Mouse (Mus musculus) liver, postnatal 0 days (tissue): ENCODE results near the gene B4galt3. TPM values are rescaled to one million over a fixed set of nuclear protein-coding genes. Genes with fewer than 3 reads are reported as not detected.

Experiments used
- ATAC-seq: fragments of 200-750 bp; cut with Nextera tagmentation; 2 replicates; pipeline ENCODE4 v1.8.0; 2017; ENCODE audit warnings: mild to moderate bottlenecking, moderate library complexity
- DNase-seq: peaks from one replicate; pipeline ENCODE4 v3.0.0-alpha.2; 2016
- H3K27ac ChIP-seq: fragments of 300-500 bp; sonication (generic); 2 replicates; pipeline ENCODE4 v1.5.1; 2014; ENCODE audit warnings: antibody characterized with exemption, moderate library complexity, mild to moderate bottlenecking, low read depth
- H3K27me3 ChIP-seq: fragments of 300-500 bp; sonication (generic); 2 replicates; pipeline ENCODE4 v1.6.1; 2014; ENCODE audit warnings: low read length, control low read depth, mixed read lengths; ENCODE audit not compliant: insufficient read depth
- H3K36me3 ChIP-seq: fragments of 300-500 bp; sonication (generic); replicated peaks from 2 replicates; pipeline ENCODE4 v1.6.1; 2014; ENCODE audit warnings: mild to moderate bottlenecking, control low read depth, low read length, moderate library complexity, mixed read lengths; ENCODE audit not compliant: insufficient read depth
- H3K4me1 ChIP-seq: fragments of 300-500 bp; sonication (generic); 2 replicates; pipeline ENCODE4 v1.6.1; 2014; ENCODE audit warnings: antibody characterized with exemption, mild to moderate bottlenecking, control low read depth; ENCODE audit not compliant: insufficient read depth
- H3K4me2 ChIP-seq: fragments of 300-500 bp; sonication (generic); 2 replicates; pipeline ENCODE4 v1.6.1; 2014; ENCODE audit warnings: low read depth, mild to moderate bottlenecking, low read length, moderate library complexity, mixed read lengths
- H3K4me3 ChIP-seq: fragments of 300-500 bp; sonication (generic); 2 replicates; pipeline ENCODE4 v1.5.1; 2014; ENCODE audit warnings: low read depth, low read length
- H3K9ac ChIP-seq: fragments of 300-500 bp; sonication (generic); replicated peaks from 2 replicates; pipeline ENCODE4 v1.6.1; 2014; ENCODE audit warnings: mild to moderate bottlenecking, moderate library complexity
- H3K9me3 ChIP-seq: fragments of 300-500 bp; sonication (generic); 2 replicates; pipeline ENCODE4 v1.6.1; 2016; ENCODE audit warnings: mild to moderate bottlenecking, control low read depth, low read length, mixed read lengths
- CTCF ChIP-seq: sonication (generic); IDR thresholded peaks from 2 replicates; pipeline ENCODE4 v1.5.1; 2016; ENCODE audit warnings: antibody characterized with exemption, low read depth
- EP300 ChIP-seq: IDR thresholded peaks from 2 replicates; pipeline ENCODE4 v1.6.1; 2016; ENCODE audit warnings: antibody characterized with exemption, low read depth, mild to moderate bottlenecking
- WGBS: fragments of 180-500 bp; shearing (Covaris S2); extraction: QIAGEN DNeasy Blood & Tissue Kit; methylation state at CpG from one replicate; pipeline ENCODE4 v1.1.7; 2014; ENCODE audit not compliant: insufficient replicate concordance; 5-methylcytosine and 5-hydroxymethylcytosine counted together
- polyA plus RNA-seq: library from polyadenylated mRNA; unstranded; fragments of >200 nt; fragmentation: Nextera tagmentation; extraction: Ambion mirVana; gene quantifications from 2 replicates; pipeline ENCODE4 v1.2.1, GENCODE M21; 2015

Gene B4galt3
- polyA plus RNA-seq, 1 experiment from 2014 or later = 16.0 TPM

GRCm38 (mm10) chr1:171260316-171260715, 9.8 kb upstream of the B4galt3 start:
- Histone ChIP-seq H3K4me1 (peaks cover 14% of the 10 kb centered on the region), H3K27ac (no peak overlapping the region), H3K36me3 (no peaks in the 10 kb centered on the region), H3K9ac (no peak overlapping the region), H3K4me3 (no peak overlapping the region), H3K27me3 (0 out of 2 replicates have a peak, but pooled peaks cover 6% of the 10 kb centered on the region), H3K9me3 (no peaks in the 10 kb centered on the region), H3K4me2 (no peak overlapping the region)
- TF ChIP-seq CTCF = no peak
- TF ChIP-seq EP300 = no peak
- ATAC-seq (peak; percentile 45; the same call in 1 of the 2 replicates), DNase-seq (no peak)
- WGBS = 26% methylated on average over 3 of the region's 3 CpGs

GRCm38 (mm10) chr1:171262594-171263130, 7.5 kb upstream of the B4galt3 start:
- H3K27ac ChIP-seq = peak overlapping the region; percentile 41
- peak overlapping the region; percentile 51 for H3K4me2 ChIP-seq
- H3K4me3 ChIP-seq = no peak overlapping the region
- ATAC-seq (peak; percentile 51), DNase-seq (no peak)
- 0% methylated on average over 8 of the region's 8 CpGs for WGBS
- H3K27me3 ChIP-seq = 0 out of 2 replicates have a peak, but pooled peaks cover 6% of the 10 kb centered on the region
- peaks cover 14% of the 10 kb centered on the region for H3K4me1 ChIP-seq
- no peak for TF ChIP-seq CTCF
- TF ChIP-seq EP300 = no peak
- H3K9me3 ChIP-seq = no peaks in the 10 kb centered on the region
- no peak overlapping the region; the same call in 1 of the 2 replicates for H3K9ac ChIP-seq
- no peaks in the 10 kb centered on the region for H3K36me3 ChIP-seq

DNA sequence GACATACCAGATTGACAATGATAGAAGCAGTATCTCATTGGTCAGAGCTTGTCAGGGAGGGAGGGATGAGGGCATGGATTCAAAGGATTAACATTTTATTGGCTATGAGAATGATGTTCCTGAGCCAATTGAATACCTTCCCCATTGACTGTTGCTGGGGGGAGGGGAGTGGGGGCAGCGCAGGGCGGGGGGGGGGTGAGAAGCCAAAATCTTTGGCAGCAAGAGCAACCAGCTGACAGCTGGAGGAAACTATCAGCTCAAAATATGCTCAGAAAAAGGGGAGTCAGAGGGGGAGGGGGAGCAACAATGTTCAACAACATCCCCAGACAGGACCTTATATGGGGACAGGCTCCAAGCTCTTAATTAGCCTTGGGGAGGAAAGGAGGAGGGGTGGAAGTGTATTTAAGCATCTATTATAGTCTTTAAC, 6.9 kb upstream of the B4galt3 start:
- Histone ChIP-seq H3K9ac (no peak overlapping the region), H3K4me3 (no peak overlapping the region), H3K27me3 (0 out of 2 replicates have a peak, but pooled peaks cover 3% of the 10 kb centered on the region), H3K4me2 (peak overlapping the region; percentile 51; the same call in 1 of the 2 replicates), H3K4me1 (peaks cover 14% of the 10 kb centered on the region), H3K27ac (0 out of 2 replicates have a peak overlapping the region, but pooled peaks have one; percentile 2), H3K36me3 (no peaks in the 10 kb centered on the region), H3K9me3 (no peaks in the 10 kb centered on the region)
- DNase-seq (no peak), ATAC-seq (peak; percentile 65)
- TF ChIP-seq EP300 = no peak
- TF ChIP-seq CTCF = no peak
- 4% methylated on average over 2 of the region's 2 CpGs for WGBS

DNA sequence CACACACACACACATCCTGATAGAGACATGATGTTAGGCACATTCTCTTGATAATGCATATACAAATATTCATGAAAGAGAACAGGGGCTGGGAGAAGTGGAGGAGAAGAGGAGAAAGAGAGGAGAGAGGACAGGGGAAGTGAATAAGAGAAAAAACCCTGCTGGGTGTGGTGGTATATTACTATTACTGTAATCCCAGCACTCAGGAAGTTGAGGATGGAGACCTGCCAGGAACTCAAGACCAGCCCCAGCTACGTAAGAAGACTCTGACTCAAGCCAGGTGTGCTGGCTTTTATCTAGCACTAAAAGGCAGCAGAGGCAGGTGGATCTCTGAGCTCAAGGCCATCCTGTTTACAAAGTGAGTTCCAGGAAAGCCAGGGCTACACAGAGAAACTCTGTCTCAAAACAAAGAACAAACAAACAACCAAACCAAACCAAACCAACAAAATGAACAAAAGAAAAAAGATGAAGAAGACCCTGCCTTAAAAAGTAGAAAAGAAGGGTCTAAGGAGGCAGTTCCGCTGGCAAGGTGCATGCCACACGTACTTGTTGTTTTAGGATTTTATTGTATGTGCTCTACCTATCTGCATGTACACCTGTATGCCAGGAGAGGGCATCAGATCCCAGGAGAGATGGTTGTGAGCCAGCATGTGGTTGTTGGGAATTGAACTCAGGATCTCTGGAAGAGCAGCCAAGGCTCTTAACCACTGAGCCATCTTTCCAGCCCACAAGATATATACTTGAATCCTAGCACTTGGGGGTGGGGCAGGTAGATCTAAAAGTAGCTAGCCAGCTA, 6.3 kb upstream of the B4galt3 start:
- Histone ChIP-seq H3K4me3 (no peak overlapping the region), H3K4me2 (no peak overlapping the region), H3K9ac (no peak overlapping the region), H3K27me3 (0 out of 2 replicates have a peak, but pooled peaks cover 3% of the 10 kb centered on the region), H3K36me3 (no peaks in the 10 kb centered on the region), H3K9me3 (no peaks in the 10 kb centered on the region), H3K27ac (0 out of 2 replicates have a peak overlapping the region, but pooled peaks have one; percentile 2), H3K4me1 (peaks cover 14% of the 10 kb centered on the region)
- peak; percentile 67 for TF ChIP-seq CTCF
- TF ChIP-seq EP300 = no peak
- WGBS = 69% methylated on average over 3 of the region's 3 CpGs
- DNase-seq (no peak), ATAC-seq (no peak)

GRCm38 (mm10) chr1:171265971-171266744, 4.0 kb upstream of the B4galt3 start:
- H3K36me3 ChIP-seq = no peaks in the 10 kb centered on the region
- no peak for DNase-seq

GRCm38 (mm10) chr1:171268341-171268740, 1.8 kb upstream of the B4galt3 start:
- no peak for ATAC-seq
- no peak for DNase-seq
- H3K27ac ChIP-seq = no peak overlapping the region
- H3K4me3 ChIP-seq = no peak overlapping the region
- H3K9me3 ChIP-seq = no peaks in the 10 kb centered on the region
- H3K4me1 ChIP-seq = peaks cover 21% of the 10 kb centered on the region
- H3K27me3 ChIP-seq = no peaks in the 10 kb centered on the region
- peaks cover 5% of the 10 kb centered on the region for H3K36me3 ChIP-seq
- no peak overlapping the region for H3K9ac ChIP-seq
- TF ChIP-seq EP300 (no peak), CTCF (no peak)
- H3K4me2 ChIP-seq = no peak overlapping the region
- WGBS = 57% methylated on average over 1 of the region's 1 CpGs

More at GRCm38 (mm10) chr1:171265971-171266744, 4.0 kb upstream of the B4galt3 start:
- ATAC-seq = no peak
- no peak overlapping the region for H3K4me3 ChIP-seq
- no peak overlapping the region for H3K9ac ChIP-seq
- H3K27me3 ChIP-seq = no peaks in the 10 kb centered on the region
- no peak overlapping the region for H3K4me2 ChIP-seq
- 43% methylated on average over 4 of the region's 4 CpGs for WGBS
- peaks cover 20% of the 10 kb centered on the region for H3K4me1 ChIP-seq
- TF ChIP-seq CTCF = no peak
- no peak for TF ChIP-seq EP300
- no peak overlapping the region for H3K27ac ChIP-seq
- H3K9me3 ChIP-seq = no peaks in the 10 kb centered on the region
